Mouse (Mus musculus) megakaryocyte, embryonic 14.5 days (primary cell): Measurements from ENCODE around the gene Plekha8. TPM values are rescaled to one million over a fixed set of nuclear protein-coding genes. Genes with fewer than 3 reads are reported as not detected.

Experiments used
- H3K27me3 ChIP-seq: replicated peaks from 2 replicates; pipeline ENCODE3; 2012; ENCODE audit warnings: inconsistent platforms
- H3K36me3 ChIP-seq: replicated peaks from 2 replicates; pipeline ENCODE3; 2012; ENCODE audit warnings: low read length, inconsistent platforms, mixed read lengths
- H3K4me1 ChIP-seq: 2 replicates; pipeline ENCODE4 v1.6.1; 2012; ENCODE audit warnings: inconsistent platforms
- H3K4me3 ChIP-seq: replicated peaks from 2 replicates; pipeline ENCODE3; 2012; ENCODE audit warnings: moderate library complexity, mild to moderate bottlenecking, inconsistent platforms
- H3K9me3 ChIP-seq: 2 replicates; pipeline ENCODE4 v1.6.1; 2012; ENCODE audit warnings: inconsistent platforms
- FLI1 ChIP-seq: IDR thresholded peaks from 2 replicates; pipeline ENCODE4 v1.6.1; 2012; ENCODE audit warnings: low read length, inconsistent platforms, mixed read lengths
- GATA1 ChIP-seq: IDR thresholded peaks from 3 replicates; pipeline ENCODE4 v1.6.1; 2012; ENCODE audit warnings: mixed read lengths, low read length, inconsistent platforms, borderline replicate concordance
- polyA plus RNA-seq: library from polyadenylated mRNA; stranded (reverse); fragments of >175 nt; gene quantifications from 2 replicates; pipeline ENCODE4 v1.2.3, GENCODE M21; 2012; ENCODE audit warnings: low replicate concordance; ENCODE audit not compliant: insufficient read depth

Gene Plekha8
- polyA plus RNA-seq, 1 experiment = 0.35 TPM

- no peak for TF ChIP-seq FLI1
- TF ChIP-seq GATA1 = no peak
- Histone ChIP-seq H3K27me3 (peaks cover 25% of the 10 kb centered on the region), H3K4me3 (no peak overlapping the region), H3K4me1 (peaks cover 5% of the 10 kb centered on the region), H3K36me3 (no peaks in the 10 kb centered on the region), H3K9me3 (no peaks in the 10 kb centered on the region)
These were observed 36.4 kb upstream of the Plekha8 start for GRCm38 (mm10) chr6:54558466-54558865.

GRCm38 (mm10) chr6:54562018-54562809 is 32.7 kb upstream of the Plekha8 start:
- Histone ChIP-seq H3K36me3 (no peaks in the 10 kb centered on the region), H3K27me3 (peaks cover 54% of the 10 kb centered on the region), H3K4me3 (no peak overlapping the region), H3K9me3 (no peaks in the 10 kb centered on the region), H3K4me1 (peaks cover 18% of the 10 kb centered on the region)
- TF ChIP-seq FLI1 (no peak), GATA1 (no peak)

- Histone ChIP-seq H3K4me1 (peaks cover 18% of the 10 kb centered on the region), H3K36me3 (no peaks in the 10 kb centered on the region), H3K27me3 (peaks cover 59% of the 10 kb centered on the region), H3K4me3 (no peak overlapping the region), H3K9me3 (no peaks in the 10 kb centered on the region)
- no peak for TF ChIP-seq GATA1
- TF ChIP-seq FLI1 = no peak
These were observed 31.4 kb upstream of the Plekha8 start for GRCm38 (mm10) chr6:54563561-54563960.

- Histone ChIP-seq H3K27me3 (peaks cover 59% of the 10 kb centered on the region), H3K4me1 (peaks cover 18% of the 10 kb centered on the region), H3K4me3 (no peak overlapping the region), H3K9me3 (no peaks in the 10 kb centered on the region), H3K36me3 (no peaks in the 10 kb centered on the region)
- TF ChIP-seq FLI1 = no peak
- TF ChIP-seq GATA1 = no peak
These were observed 30.4 kb upstream of the Plekha8 start for GRCm38 (mm10) chr6:54564506-54564991.

- Histone ChIP-seq H3K4me3 (no peak overlapping the region), H3K9me3 (0 out of 2 replicates have a peak, but pooled peaks cover 3% of the 10 kb centered on the region), H3K4me1 (peaks cover 18% of the 10 kb centered on the region), H3K36me3 (no peaks in the 10 kb centered on the region), H3K27me3 (peaks cover 57% of the 10 kb centered on the region)
- TF ChIP-seq FLI1 (no peak), GATA1 (no peak)
These were observed 29.9 kb upstream of the Plekha8 start for GRCm38 (mm10) chr6:54565012-54565411.

GRCm38 (mm10) chr6:54565665-54566545 is 29.0 kb upstream of the Plekha8 start, which contains the start of gene Scrn1:
Scrn1 (minus strand) TSS chr6:54566489.
- Histone ChIP-seq H3K4me3 (peak within 1 kb of the TSS; percentile 89), H3K4me1 (peaks cover 18% of the 10 kb centered on the region), H3K36me3 (no peaks in the 10 kb centered on the region), H3K9me3 (peaks cover 9% of the 10 kb centered on the region), H3K27me3 (peaks cover 58% of the 10 kb centered on the region)
- TF ChIP-seq FLI1 (no peak), GATA1 (no peak)

- Histone ChIP-seq H3K27me3 (peaks cover 57% of the 10 kb centered on the region), H3K36me3 (no peaks in the 10 kb centered on the region), H3K4me1 (peaks cover 18% of the 10 kb centered on the region), H3K9me3 (peaks cover 9% of the 10 kb centered on the region), H3K4me3 (peak overlapping the region; percentile 89)
- TF ChIP-seq FLI1 (no peak), GATA1 (no peak)
These were observed 28.4 kb upstream of the Plekha8 start for GRCm38 (mm10) chr6:54566546-54566919.

GRCm38 (mm10) chr6:54569776-54570175 is 25.1 kb upstream of the Plekha8 start:
- H3K27me3 ChIP-seq = peaks cover 43% of the 10 kb centered on the region
- H3K4me3 ChIP-seq = no peak overlapping the region
- peaks cover 9% of the 10 kb centered on the region for H3K9me3 ChIP-seq
- peaks cover 17% of the 10 kb centered on the region for H3K4me1 ChIP-seq
- TF ChIP-seq GATA1 (no peak), FLI1 (no peak)
- H3K36me3 ChIP-seq = no peaks in the 10 kb centered on the region

GRCm38 (mm10) chr6:54573218-54573955 is 21.5 kb upstream of the Plekha8 start:
- H3K36me3 ChIP-seq = no peaks in the 10 kb centered on the region
- H3K27me3 ChIP-seq = peaks cover 30% of the 10 kb centered on the region
- no peak for TF ChIP-seq FLI1
- no peak for TF ChIP-seq GATA1
- peaks cover 9% of the 10 kb centered on the region for H3K9me3 ChIP-seq
- H3K4me1 ChIP-seq = peaks cover 3% of the 10 kb centered on the region; the same call in 1 of the 2 replicates
- H3K4me3 ChIP-seq = peak overlapping the region; percentile 46
